Mouse (Mus musculus): Measurements from ENCODE around the gene Clp1. TPM values are rescaled to one million over a fixed set of nuclear protein-coding genes. Genes with fewer than 3 reads are reported as not detected.
A peak's percentile ranks its signal among the peaks of the same experiment; 100 is the strongest.

Gene Clp1
- total and polyA plus RNA-seq, 2 experiments from 2014 or later, result 12.5 to 12.6 TPM

DNA sequence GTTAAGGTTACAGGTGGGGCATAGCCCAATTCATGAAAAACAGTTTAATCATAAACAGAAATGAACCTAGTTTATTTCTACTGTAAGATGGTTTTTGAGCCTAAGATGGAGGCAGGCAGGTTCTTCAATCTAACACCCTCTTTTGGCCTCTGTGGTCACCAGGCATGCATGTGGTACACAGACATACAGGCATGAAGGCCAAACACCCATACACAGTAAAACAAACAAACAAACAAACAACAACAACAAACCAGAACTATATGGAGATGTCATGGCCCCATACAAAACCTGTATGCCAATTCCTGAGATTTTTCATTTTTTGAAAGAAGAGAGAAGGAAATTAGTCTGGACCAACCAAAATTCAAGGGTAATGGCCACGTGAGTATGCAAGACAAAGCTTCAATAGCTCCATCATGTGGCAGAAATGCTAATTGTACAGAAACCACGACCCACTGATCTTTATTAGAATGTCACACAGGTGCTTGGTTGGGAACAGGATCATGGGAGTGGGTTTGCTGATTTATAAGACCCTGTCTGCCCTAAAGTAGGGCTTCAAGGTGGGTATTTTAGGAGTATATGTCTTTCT is 31.5 kb upstream of the Clp1 start:
- H3K4me2 ChIP-seq (ENCODE audit: low read depth, low read length, poor library complexity, severe bottlenecking), result no peak overlapping the region
- TF ChIP-seq CTCF (IDR thresholded peaks at IDR 0.05), result peak; percentile 74
- no peak overlapping the region for H3K27ac ChIP-seq (ENCODE audit: low read depth, low read length)
- H3K27me3 ChIP-seq (ENCODE audit: insufficient read depth, low read length), result no peaks in the 10 kb centered on the region
- DNase-seq (ENCODE audit: low spot score) (peak; percentile 77), ATAC-seq (ENCODE audit: low FRiP score) (peak; percentile 56; the same call in 1 of the 2 replicates)
- no peaks in the 10 kb centered on the region for H3K4me1 ChIP-seq (ENCODE audit: insufficient read depth, low read length)
- H3K9me3 ChIP-seq (ENCODE audit: low read length), result no peaks in the 10 kb centered on the region
- H3K9ac ChIP-seq (replicated peaks; ENCODE audit: low read length, poor library complexity, severe bottlenecking), result no peak overlapping the region
- H3K4me3 ChIP-seq (ENCODE audit: low read depth, low read length), result no peak overlapping the region
- WGBS, result 0% methylated on average over 2 of the region's 2 CpGs
- no peaks in the 10 kb centered on the region for H3K36me3 ChIP-seq (ENCODE audit: insufficient read depth, low read length)

DNA sequence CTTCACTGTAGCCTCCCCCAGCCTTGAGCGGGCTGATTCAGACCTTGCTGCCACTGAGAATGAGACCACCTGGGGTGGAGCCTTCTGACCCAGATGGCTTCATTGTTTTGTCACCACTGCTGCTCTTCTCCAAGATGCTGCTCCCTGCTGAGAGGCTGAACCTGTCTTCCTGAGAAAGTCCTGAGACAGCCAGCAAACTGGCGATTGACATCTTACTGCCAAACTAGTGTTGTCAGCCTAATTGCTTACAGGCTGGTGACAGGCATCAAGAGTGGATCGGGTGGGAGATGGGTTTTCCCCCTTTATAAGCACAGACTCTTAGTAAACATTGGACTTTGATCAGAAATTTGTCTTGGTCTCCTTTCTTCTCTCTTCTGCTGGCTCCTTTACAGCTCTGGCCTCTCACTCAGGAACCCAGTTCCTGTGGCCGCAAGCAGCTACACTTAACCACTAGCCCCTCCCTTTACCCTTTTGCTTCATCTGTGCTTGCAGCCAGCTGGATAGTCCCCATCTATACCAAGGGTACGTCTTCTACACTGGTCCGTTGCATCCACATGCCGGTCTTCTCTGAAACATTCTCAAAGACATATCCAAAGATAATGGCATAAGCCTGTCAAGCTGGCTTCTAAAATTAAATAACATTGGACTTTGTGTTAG is 30.0 kb upstream of the Clp1 start:
- WGBS, result 59% methylated on average over 7 of the region's 7 CpGs
- no peak for DNase-seq (ENCODE audit: low spot score)
- no peak overlapping the region for H3K27ac ChIP-seq (ENCODE audit: low read depth, low read length)
- no peaks in the 10 kb centered on the region for H3K4me1 ChIP-seq (ENCODE audit: insufficient read depth, low read length)
- H3K4me3 ChIP-seq (ENCODE audit: low read depth, low read length), result no peak overlapping the region
- no peak overlapping the region for H3K4me2 ChIP-seq (ENCODE audit: low read depth, low read length, poor library complexity, severe bottlenecking)
- no peaks in the 10 kb centered on the region for H3K36me3 ChIP-seq (ENCODE audit: insufficient read depth, low read length)
- H3K9me3 ChIP-seq (ENCODE audit: low read length), result no peaks in the 10 kb centered on the region
- H3K9ac ChIP-seq (replicated peaks; ENCODE audit: low read length, poor library complexity, severe bottlenecking), result no peak overlapping the region
- no peaks in the 10 kb centered on the region for H3K27me3 ChIP-seq (ENCODE audit: insufficient read depth, low read length)
- no peak for TF ChIP-seq CTCF (IDR thresholded peaks at IDR 0.05)
- ATAC-seq (ENCODE audit: low FRiP score), result no peak

DNA sequence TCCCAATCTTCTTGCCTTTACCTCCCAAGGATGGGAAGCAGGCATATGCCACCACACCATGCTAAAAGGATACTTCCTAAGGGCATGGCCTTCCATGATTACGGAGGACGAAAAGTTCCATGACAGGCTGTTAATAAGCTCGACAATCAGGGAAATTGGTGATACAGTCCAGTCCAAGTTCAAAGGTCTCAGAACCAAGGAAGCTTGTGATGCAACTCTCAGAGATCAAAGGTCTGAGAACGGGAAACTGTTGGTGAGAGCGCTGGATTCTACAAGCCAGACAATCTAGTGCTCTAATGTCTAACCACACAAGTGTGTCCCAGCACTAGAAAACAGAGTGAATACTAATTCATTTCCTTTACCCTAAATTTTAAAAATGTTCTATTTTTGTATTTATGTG is 29.1 kb upstream of the Clp1 start:
- no peak for ATAC-seq (ENCODE audit: low FRiP score)

DNA sequence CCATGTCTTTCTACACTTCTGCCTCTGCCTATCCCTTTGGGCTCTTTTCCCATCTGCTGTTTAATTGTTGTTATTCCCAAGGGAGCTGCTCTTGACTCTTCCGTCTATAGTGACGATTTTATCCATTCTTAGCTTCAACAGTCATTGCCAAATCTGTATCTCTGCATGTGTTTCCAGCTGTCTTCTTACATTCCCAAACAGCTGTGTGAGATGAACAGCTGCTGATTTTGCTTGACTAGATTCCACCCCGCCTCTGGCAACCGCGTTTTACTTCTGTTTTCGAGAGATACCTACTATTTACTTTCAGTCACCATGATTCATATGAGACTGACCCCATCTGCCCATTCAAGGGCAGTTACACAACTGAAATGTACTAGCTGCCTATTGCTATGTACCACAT is 23.0 kb upstream of the Clp1 start:
- ATAC-seq (ENCODE audit: low FRiP score) (no peak), DNase-seq (ENCODE audit: low spot score) (no peak)
- Histone ChIP-seq H3K4me3 (ENCODE audit: low read depth, low read length) (no peak overlapping the region), H3K36me3 (ENCODE audit: insufficient read depth, low read length) (no peaks in the 10 kb centered on the region), H3K9me3 (ENCODE audit: low read length) (no peaks in the 10 kb centered on the region), H3K9ac (replicated peaks; ENCODE audit: low read length, poor library complexity, severe bottlenecking) (no peak overlapping the region), H3K27ac (ENCODE audit: low read depth, low read length) (no peak overlapping the region), H3K27me3 (ENCODE audit: insufficient read depth, low read length) (no peaks in the 10 kb centered on the region), H3K4me2 (ENCODE audit: low read depth, low read length, poor library complexity, severe bottlenecking) (no peak overlapping the region), H3K4me1 (ENCODE audit: insufficient read depth, low read length) (no peaks in the 10 kb centered on the region)
- no peak for TF ChIP-seq CTCF (IDR thresholded peaks at IDR 0.05)
- 79% methylated on average over 6 of the region's 6 CpGs for WGBS

More for the DNA sequence above, 29.1 kb upstream of the Clp1 start:
- Histone ChIP-seq H3K4me1 (ENCODE audit: insufficient read depth, low read length) (no peaks in the 10 kb centered on the region), H3K4me2 (ENCODE audit: low read depth, low read length, poor library complexity, severe bottlenecking) (no peak overlapping the region), H3K36me3 (ENCODE audit: insufficient read depth, low read length) (no peaks in the 10 kb centered on the region), H3K9me3 (ENCODE audit: low read length) (no peaks in the 10 kb centered on the region), H3K27ac (ENCODE audit: low read depth, low read length) (no peak overlapping the region), H3K9ac (replicated peaks; ENCODE audit: low read length, poor library complexity, severe bottlenecking) (no peak overlapping the region), H3K4me3 (ENCODE audit: low read depth, low read length) (no peak overlapping the region), H3K27me3 (ENCODE audit: insufficient read depth, low read length) (no peaks in the 10 kb centered on the region)
- DNase-seq (ENCODE audit: low spot score), result no peak
- TF ChIP-seq CTCF (IDR thresholded peaks at IDR 0.05), result no peak
- 91% methylated on average over 5 of the region's 5 CpGs for WGBS

DNA sequence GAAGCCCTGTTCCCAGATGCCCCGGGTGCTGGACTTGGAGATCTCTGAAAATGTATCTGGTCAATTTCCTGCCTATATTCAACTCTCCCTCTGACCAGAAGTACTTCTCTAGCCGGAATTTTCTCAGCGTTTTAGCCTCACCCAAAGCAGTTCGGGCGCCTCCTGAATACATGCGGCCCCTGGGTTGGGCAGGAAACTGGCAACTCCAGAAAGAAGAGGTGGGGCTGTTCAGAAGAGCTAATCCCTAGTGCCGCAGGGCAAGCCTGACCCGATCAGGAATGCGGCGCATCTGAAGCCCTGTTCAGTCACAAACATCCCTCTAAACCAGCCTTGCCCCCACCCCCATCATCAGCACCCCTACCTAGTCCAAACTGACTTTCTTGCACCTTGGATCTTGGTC is 17.0 kb upstream of the Clp1 start:
- H3K36me3 ChIP-seq (ENCODE audit: insufficient read depth, low read length), result no peaks in the 10 kb centered on the region
- no peaks in the 10 kb centered on the region for H3K9me3 ChIP-seq (ENCODE audit: low read length)
- peak overlapping the region; percentile 84 for H3K4me3 ChIP-seq (ENCODE audit: low read depth, low read length)
- peak; percentile 21; the same call in 1 of the 2 replicates for ATAC-seq (ENCODE audit: low FRiP score)
- H3K4me1 ChIP-seq (ENCODE audit: insufficient read depth, low read length), result peaks cover 10% of the 10 kb centered on the region
- H3K27ac ChIP-seq (ENCODE audit: low read depth, low read length), result peak overlapping the region; percentile 68; the same call in 1 of the 2 replicates
- peak overlapping the region; percentile 56 for H3K9ac ChIP-seq (replicated peaks; ENCODE audit: low read length, poor library complexity, severe bottlenecking)
- no peak for TF ChIP-seq CTCF (IDR thresholded peaks at IDR 0.05)
- H3K27me3 ChIP-seq (ENCODE audit: insufficient read depth, low read length), result no peaks in the 10 kb centered on the region
- DNase-seq (ENCODE audit: low spot score), result no peak
- H3K4me2 ChIP-seq (ENCODE audit: low read depth, low read length, poor library complexity, severe bottlenecking), result peak overlapping the region; percentile 84
- WGBS, result 2% methylated on average over 10 of the region's 10 CpGs

DNA sequence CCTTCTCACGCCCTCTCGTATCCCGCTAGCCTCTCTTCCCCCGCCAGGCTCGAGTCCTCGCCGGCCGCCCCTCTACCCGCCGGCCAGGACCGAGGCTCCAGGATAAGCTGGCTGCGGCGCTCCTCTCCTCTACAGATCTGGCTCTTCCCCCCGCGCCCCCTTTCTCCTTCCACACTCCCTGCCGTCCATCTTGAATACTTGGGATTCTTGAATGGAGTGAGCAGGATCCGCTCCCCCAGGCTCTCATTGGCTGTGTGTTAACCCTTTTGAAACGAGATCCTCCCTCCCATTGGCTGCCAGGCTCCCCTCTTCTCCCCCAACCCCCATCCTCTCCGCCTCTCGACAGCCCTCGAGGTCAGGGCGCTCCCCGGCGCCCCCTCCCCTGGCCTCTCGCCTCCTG is 16.4 kb upstream of the Clp1 start, which contains the start of gene Gm19426:
TSS of gene Gm19426 (minus strand) at position 95 of the 400 bp plus-strand sequence.
- no peak for TF ChIP-seq CTCF (IDR thresholded peaks at IDR 0.05)
- ATAC-seq (ENCODE audit: low FRiP score), result peak; percentile 92
- 0% methylated on average over 19 of the region's 25 CpGs for WGBS

More for the DNA sequence above, 16.4 kb upstream of the Clp1 start, which contains the start of gene Gm19426:
- Histone ChIP-seq H3K9ac (replicated peaks; ENCODE audit: low read length, poor library complexity, severe bottlenecking) (peak within 1 kb of the TSS; percentile 94), H3K27ac (ENCODE audit: low read depth, low read length) (peak within 1 kb of the TSS; percentile 95), H3K27me3 (ENCODE audit: insufficient read depth, low read length) (no peaks in the 10 kb centered on the region), H3K4me3 (ENCODE audit: low read depth, low read length) (peak within 1 kb of the TSS; percentile 84), H3K4me2 (ENCODE audit: low read depth, low read length, poor library complexity, severe bottlenecking) (peak within 1 kb of the TSS; percentile 84), H3K9me3 (ENCODE audit: low read length) (no peaks in the 10 kb centered on the region), H3K36me3 (ENCODE audit: insufficient read depth, low read length) (no peaks in the 10 kb centered on the region), H3K4me1 (ENCODE audit: insufficient read depth, low read length) (peaks cover 10% of the 10 kb centered on the region)
- DNase-seq (ENCODE audit: low spot score), result peak; percentile 98
